Mouse (Mus musculus) neutrophil, adult 5-6 weeks (primary cell): ENCODE results near the gene Dock4. TPM values are rescaled to one million over a fixed set of nuclear protein-coding genes. Genes with fewer than 3 reads are reported as not detected.
A peak's percentile ranks its signal among the peaks of the same experiment; 100 is the strongest.
"Not testable (repeated sequence)": the region's sequence is repeated elsewhere in the genome, so short reads cannot be mapped to it uniquely, and the experiment has no call there.

Source experiments
- ATAC-seq: fragments of 151-379, 151-347 bp; 2 replicates; pipeline ENCODE4 v1.8.0; 2017; ENCODE audit warnings: mild to moderate bottlenecking, moderate TSS enrichment; ENCODE audit not compliant: insufficient number of reproducible peaks, poor library complexity, low FRiP score, severe bottlenecking; ENCODE audit errors: extremely low read depth
- total RNA-seq: library from RNA; stranded (forward); fragments of 200-1000 nt; gene quantifications from 2 replicates; pipeline ENCODE4 v1.2.3, GENCODE M21; 2017

Dock4 gene
- total RNA-seq, 1 experiment from 2014 or later, result 7.6 TPM

- no peak for ATAC-seq
Observed at GRCm38 (mm10) chr12:40836924-40837323, 391.2 kb downstream of the Dock4 start.

DNA sequence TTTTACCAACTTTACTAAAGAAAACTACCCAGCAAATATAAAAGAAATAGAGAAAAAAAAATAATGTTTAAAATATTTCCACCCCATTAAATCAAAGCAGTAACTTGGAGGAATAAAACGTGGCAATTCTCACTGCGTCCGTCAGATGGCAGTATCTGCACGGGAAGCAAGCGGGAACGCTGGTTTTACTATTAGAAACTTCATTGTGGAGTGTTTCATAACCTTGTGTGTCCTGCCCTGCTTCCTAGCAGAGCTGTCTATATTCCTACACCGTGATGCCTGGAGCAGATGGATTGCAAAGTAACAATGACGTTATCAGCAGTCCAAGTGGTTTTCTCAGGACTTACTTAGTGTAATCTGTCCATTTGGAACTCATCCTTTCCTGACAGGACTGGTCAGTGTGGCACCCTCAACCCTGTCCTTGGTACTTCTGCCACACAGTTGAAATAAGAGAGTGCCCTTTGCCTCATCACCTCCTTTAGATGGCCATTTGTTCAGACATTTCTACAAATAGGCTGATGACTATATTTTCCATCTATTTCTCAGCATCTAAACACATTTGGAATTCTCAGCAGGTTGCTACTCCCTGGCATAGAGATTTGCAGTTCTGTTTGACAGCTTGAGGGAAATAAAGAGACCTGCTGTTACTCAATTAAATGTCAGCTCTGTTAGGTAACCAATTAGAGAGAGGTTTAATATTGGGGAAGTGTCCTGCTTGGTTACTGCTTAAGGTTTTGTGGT, 392.0 kb downstream of the Dock4 start:
- peak; percentile 75; the same call in 1 of the 2 replicates for ATAC-seq

GRCm38 (mm10) chr12:40838338-40838695, 392.6 kb downstream of the Dock4 start:
- ATAC-seq, result no peak

GRCm38 (mm10) chr12:40838940-40839339, 393.2 kb downstream of the Dock4 start:
- no peak for ATAC-seq

GRCm38 (mm10) chr12:40839817-40840216, 394.1 kb downstream of the Dock4 start:
- no peak for ATAC-seq

GRCm38 (mm10) chr12:40842251-40842988, 396.7 kb downstream of the Dock4 start:
- no peak for ATAC-seq

GRCm38 (mm10) chr12:40842991-40843390, 397.2 kb downstream of the Dock4 start:
- ATAC-seq, result no peak

DNA sequence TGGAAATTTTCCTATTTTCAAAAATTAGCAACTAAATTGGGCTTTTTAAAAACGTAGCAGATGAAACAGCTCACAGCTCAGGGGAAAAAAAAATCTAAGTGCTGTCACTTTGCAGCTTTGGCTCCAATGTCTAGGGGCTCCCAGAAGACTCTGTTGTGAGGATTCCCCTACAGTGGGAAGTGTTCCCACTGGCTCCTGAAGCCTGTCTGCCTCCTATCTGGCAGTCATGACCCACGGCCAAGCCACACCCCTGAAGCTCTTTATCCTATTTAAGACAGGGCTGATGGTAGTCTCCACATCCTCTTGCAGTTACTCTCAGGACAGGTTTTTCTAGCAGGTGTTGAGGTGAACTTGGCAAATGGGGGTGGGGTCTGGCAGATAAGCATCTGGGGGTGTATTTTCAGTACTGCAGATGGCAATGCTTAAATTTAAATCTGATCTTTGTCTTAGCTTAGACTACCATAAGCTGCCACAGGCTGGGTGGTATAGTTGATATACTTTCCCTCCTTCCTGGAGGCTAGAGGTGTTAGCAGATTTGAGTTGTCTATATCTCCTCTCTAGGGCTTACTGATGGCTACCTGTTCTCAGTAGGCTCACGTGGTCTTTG, 397.8 kb downstream of the Dock4 start:
- no peak for ATAC-seq

DNA sequence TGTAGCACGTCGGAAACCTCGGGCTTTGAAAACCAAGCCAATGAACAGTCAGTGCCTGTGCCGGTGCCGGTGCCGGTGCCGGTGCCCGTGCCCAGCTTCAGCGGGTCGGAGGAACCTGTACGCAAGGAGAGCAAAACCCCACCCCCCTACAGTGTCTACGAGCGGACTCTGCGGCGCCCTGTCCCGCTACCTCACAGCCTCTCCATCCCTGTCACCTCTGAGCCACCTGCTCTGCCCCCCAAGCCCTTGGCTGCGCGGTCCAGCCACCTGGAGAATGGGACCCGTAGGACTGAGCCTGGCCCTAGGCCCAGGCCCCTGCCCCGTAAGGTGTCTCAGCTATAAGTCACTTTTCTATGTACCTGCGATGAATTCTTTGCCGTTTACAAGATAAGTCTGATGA, 398.6 kb downstream of the Dock4 start:
- ATAC-seq, result no peak

DNA sequence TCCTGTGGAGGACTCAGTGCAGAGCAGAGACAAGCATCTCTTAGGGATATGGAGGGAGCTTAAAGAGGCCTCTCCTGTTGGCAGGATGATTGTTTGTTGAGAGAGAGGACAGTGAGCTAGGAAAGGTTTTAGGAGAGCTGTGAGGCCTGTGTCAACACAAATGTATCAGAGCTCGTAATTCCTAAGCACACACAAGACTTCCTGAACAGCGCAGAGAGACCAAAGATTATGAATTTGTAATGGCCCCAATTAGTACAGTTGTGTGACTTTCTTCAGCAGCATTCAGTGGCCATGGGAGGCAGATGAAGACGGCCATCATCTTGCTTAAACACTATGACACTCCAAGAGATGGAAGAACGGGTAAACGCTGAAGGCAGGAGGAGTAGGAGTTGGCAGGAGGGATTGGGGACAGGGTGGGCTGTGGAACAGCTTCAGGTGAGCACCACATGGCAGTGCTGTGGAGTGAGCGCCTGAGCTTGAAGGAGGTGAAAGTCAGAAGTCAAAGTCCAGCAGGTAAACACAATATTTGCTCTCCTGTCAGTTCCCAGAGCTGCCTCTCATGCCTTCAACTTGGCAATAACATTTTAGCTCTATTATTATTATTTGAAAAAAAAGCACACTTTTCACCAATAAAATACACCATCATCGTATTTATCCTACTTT, 409.1 kb downstream of the Dock4 start:
- no peak for ATAC-seq

- no peak for ATAC-seq
Observed at GRCm38 (mm10) chr12:40857466-40857865, 411.7 kb downstream of the Dock4 start.

DNA sequence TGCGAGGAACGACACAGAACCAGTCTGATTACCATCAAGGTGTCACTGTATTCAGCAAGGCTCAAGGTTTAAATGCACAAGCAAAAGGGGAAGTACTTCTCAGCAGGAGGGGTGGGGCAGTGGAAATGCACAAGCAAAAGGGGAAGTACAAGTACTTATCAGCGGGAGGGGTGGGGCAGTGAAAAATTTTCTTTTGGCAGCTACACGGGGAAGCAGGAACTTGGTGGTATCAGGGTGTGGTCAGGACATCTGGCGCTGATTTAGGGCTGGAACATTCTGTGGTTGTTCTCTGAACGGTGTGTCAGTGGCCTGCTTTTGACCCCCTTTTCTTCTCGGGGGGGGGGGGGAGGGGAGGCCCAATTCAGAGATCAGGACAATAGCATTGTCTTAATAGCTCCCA, 413.0 kb downstream of the Dock4 start:
- ATAC-seq, result not testable (repeated sequence)

DNA sequence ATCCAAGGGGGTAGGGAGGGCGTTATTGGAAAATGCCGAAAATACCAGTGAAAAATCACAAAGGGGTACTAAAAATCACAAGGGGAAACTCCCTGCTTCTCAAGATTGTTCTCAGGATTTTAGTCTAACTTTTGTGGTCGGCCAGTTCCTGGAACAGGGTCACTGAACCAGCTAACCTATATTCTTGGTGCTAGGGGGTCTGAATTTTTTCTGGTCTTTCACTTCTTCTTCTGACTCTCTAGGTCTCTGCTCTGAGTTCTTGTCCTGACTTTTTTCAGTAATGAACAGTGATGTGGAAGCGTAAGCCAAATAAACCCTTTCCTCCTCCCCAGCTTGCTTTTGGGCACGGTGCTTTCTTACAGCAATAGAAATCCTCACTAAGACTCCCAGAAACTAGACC, 424.6 kb downstream of the Dock4 start:
- ATAC-seq, result no peak

DNA sequence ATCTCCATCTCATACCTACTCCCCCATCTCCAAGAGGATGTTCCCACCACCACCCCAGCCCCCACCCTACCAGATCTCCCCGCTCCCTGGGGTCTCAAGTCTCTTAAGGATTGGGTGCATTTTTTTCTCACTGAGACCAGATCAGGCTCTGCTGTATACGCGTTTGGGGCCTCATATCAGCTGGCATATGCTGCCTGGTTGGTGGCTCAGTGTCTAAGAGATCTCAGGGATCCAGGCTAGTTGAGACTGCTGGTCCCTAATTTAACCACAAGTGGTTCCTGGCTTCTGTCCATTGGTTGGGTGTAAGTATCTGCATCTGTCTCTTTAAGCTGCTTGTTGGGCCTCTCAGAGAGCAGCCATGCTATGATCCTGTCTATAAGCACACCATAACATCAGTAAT, 427.0 kb downstream of the Dock4 start:
- no peak for ATAC-seq

DNA sequence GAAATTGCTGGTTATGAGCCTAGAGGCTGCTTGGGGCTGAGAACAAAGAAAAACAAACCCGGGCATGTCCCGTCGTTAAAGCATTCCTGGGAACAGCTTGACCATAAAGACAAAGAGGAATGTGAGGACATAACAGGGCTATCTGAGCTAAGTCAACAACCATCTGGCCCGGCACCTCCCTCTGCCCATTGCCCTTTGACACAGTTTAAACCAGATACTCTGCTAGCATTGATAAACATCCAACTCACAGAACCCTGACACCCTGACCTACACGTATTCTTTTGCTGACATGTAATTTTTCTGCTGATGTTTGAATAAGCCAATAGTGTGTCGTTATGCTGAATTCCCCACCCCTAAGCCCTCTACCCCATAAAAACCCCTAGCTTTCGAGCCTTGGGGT, 427.5 kb downstream of the Dock4 start:
- ATAC-seq, result not testable (repeated sequence)

- no peak for ATAC-seq
Observed at GRCm38 (mm10) chr12:40884976-40885375, 439.2 kb downstream of the Dock4 start.

GRCm38 (mm10) chr12:40885377-40885776, 439.6 kb downstream of the Dock4 start:
- no peak for ATAC-seq

- no peak for ATAC-seq
Observed at GRCm38 (mm10) chr12:40887496-40887895, 441.7 kb downstream of the Dock4 start.

- ATAC-seq, result no peak
Observed at GRCm38 (mm10) chr12:40888261-40888791, 442.6 kb downstream of the Dock4 start.
